Mouse (Mus musculus) C2C12 (cell line): ENCODE data around the gene Camta1.

Source experiments
- CEBPB ChIP-seq: IDR thresholded peaks from one replicate; pipeline ENCODE4 v1.6.1; 2011; ENCODE audit warnings: low read depth, mild to moderate bottlenecking, control low read depth, moderate library complexity
- CTCF ChIP-seq: IDR thresholded peaks from one replicate; pipeline ENCODE4 v1.5.1; 2011; ENCODE audit not compliant: control insufficient read depth, insufficient read depth, insufficient read length
- FOSL1 ChIP-seq: IDR thresholded peaks from one replicate; pipeline ENCODE4 v1.8.0; 2011; ENCODE audit warnings: mild to moderate bottlenecking, low read length; ENCODE audit not compliant: poor library complexity, insufficient read depth, severe bottlenecking
- MAX ChIP-seq: IDR thresholded peaks from one replicate; pipeline ENCODE4 v1.6.1; 2011; ENCODE audit warnings: mild to moderate bottlenecking, control low read depth
- MYOD1 ChIP-seq: IDR thresholded peaks from one replicate; pipeline ENCODE4 v1.6.1; 2011; ENCODE audit warnings: low read depth; ENCODE audit not compliant: control insufficient read depth, insufficient read length
- MYOG ChIP-seq: IDR thresholded peaks from one replicate; pipeline ENCODE4 v1.6.1; 2011; ENCODE audit not compliant: control insufficient read depth, insufficient read length; ENCODE audit errors: extremely low read depth
- USF1 ChIP-seq: IDR thresholded peaks from one replicate; pipeline ENCODE4 v1.6.1; 2011; ENCODE audit warnings: low read depth, mild to moderate bottlenecking, control low read depth, moderate library complexity

- no peak for TF ChIP-seq USF1
- TF ChIP-seq CTCF = no peak
- no peak for TF ChIP-seq MAX
- no peak for TF ChIP-seq CEBPB
- no peak for TF ChIP-seq MYOG
- no peak for TF ChIP-seq FOSL1
- no peak for TF ChIP-seq MYOD1
Observed at GRCm38 (mm10) chr4:151103646-151104045, 758.0 kb downstream of the Camta1 start.
